ENCODE assay signal across 26 mouse cellular contexts in genomic region chr11:63138739-63139138, GRCm38 (mm10). TPM values are rescaled to one million over a fixed set of nuclear protein-coding genes. Genes with fewer than 3 reads are reported as not detected.
"Had no signal": no experiment of that assay in that cellular context is flagged by ENCODE, and none has a peak within 500 bp of the region (broad histone marks: within the 10 kb centered on the region; RNA-seq: fewer than 3 reads in every experiment).

No protein-coding gene starts in this region.

- ATAC-seq: inflammation-experienced regulatory T-cells, adult 6 months; intestine, embryonic 15.5 days; intestine, postnatal 0 days; liver, embryonic 12.5 days had no signal

- H3K4me1 ChIP-seq: liver, embryonic 12.5 days had no signal

- DNase-seq: gastrocnemius, postnatal 14 days; gastrocnemius, postnatal 36 days; heart, adult 2 months; heart, postnatal 4 days; kidney, adult 18-20 months; kidney, adult 8-10 months; kidney, postnatal 10 days; kidney, postnatal 25 days; kidney, postnatal 4 days; layer of hippocampus, adult 9-11 months; layer of hippocampus, postnatal 36 days; left cerebral cortex, postnatal 4 days had no signal

- H3K9me3 ChIP-seq: heart, embryonic 13.5 days; heart, embryonic 15.5 days; hindbrain, embryonic 10.5 days; hindbrain, embryonic 13.5 days; hindbrain, embryonic 15.5 days; intestine, embryonic 15.5 days; limb, embryonic 13.5 days; limb, embryonic 15.5 days; liver, embryonic 12.5 days had no signal

- H3K9ac ChIP-seq: heart, embryonic 13.5 days; heart, embryonic 15.5 days; hindbrain, embryonic 13.5 days; hindbrain, embryonic 15.5 days; intestine, embryonic 15.5 days; limb, embryonic 13.5 days; limb, embryonic 15.5 days; liver, embryonic 12.5 days; liver, embryonic 14.5 days had no signal

- H3K4me2 ChIP-seq: heart, embryonic 11.5 days; heart, embryonic 13.5 days; heart, embryonic 15.5 days; hindbrain, embryonic 13.5 days; hindbrain, embryonic 15.5 days; intestine, embryonic 15.5 days; limb, embryonic 13.5 days; limb, embryonic 15.5 days; liver, embryonic 12.5 days had no signal

- H3K27ac ChIP-seq: heart, adult 2 months; heart, embryonic 13.5 days; heart, embryonic 15.5 days; hindbrain, embryonic 10.5 days; hindbrain, embryonic 13.5 days; hindbrain, embryonic 15.5 days; intestine, embryonic 15.5 days; limb, embryonic 13.5 days; limb, embryonic 15.5 days; liver, embryonic 12.5 days; liver, embryonic 14.5 days had no signal

- H3K4me3 ChIP-seq: heart, adult 2 months; heart, embryonic 13.5 days; heart, embryonic 15.5 days; hindbrain, embryonic 10.5 days; hindbrain, embryonic 13.5 days; hindbrain, embryonic 15.5 days; intestine, embryonic 15.5 days; limb, embryonic 13.5 days; limb, embryonic 15.5 days; liver, embryonic 12.5 days had no signal

- H3K27me3 ChIP-seq: intestine, embryonic 15.5 days; limb, embryonic 13.5 days; limb, embryonic 15.5 days had no signal

- H3K36me3 ChIP-seq: hindbrain, embryonic 13.5 days; hindbrain, embryonic 15.5 days; liver, embryonic 12.5 days had no signal

RNA-seq across cellular contexts. Expression of gene Pmp22, which starts 10.0 kb away (rescaled TPM):
- total RNA-seq: granulocyte monocyte progenitor cell, adult 5-6 weeks had no signal
- polyA plus RNA-seq: inflammation-experienced regulatory T-cells, adult 6 months had no signal
